Mouse (Mus musculus) frontal cortex, postnatal 10 days (tissue): ENCODE measurements around the gene Sgsm1.

Experiments used
- DNase-seq, 2 experiments: peaks; one replicate each; pipeline ENCODE4 v3.0.0; 2022; ENCODE audit warnings: low spot score in 2 of 2, mixed read lengths in 1 of 2

The Sgsm1 gene

DNA sequence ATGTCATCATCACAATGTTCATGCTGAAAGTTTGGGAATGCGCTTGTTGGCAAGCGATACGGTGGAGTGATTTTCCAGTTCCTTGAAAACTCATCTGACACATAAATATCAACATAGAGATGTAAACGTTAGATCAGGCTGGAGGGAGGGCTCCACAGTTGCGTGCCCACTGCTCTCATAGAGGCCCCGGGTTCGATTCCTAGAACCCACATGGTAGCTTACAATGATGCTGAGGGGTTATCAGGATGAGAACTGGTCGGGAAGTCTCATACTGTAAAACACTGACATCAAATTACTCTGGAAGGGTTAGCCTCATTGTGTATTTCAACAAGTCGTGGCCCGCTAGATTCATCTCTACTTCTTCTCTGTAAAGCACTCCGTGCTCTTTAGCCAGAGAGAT lies 24.5 kb downstream of the Sgsm1 start:
- DNase-seq = no peak

- DNase-seq = no peak
Measured at GRCm38 (mm10) chr5:113285541-113285940, 25.0 kb downstream of the Sgsm1 start.

DNA sequence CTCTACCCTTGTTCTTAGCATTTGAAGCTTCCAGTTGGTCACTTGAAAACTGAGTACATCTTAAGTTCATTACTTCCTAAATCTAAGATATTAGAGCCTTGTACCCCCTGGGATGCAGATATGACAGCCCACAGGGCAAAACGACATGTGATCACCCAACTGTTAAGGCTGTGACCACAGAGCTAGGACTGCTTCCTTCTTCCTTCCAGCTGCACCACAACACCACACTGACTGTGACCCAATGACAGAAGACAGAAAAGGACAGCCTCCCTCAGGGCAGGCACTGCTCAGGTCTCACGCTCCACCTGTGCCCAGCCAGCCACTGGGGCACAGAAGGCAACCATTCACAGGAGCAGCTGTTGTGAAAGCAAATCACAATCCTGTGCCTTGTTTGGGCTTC lies 26.9 kb downstream of the Sgsm1 start:
- DNase-seq = no peak

DNA sequence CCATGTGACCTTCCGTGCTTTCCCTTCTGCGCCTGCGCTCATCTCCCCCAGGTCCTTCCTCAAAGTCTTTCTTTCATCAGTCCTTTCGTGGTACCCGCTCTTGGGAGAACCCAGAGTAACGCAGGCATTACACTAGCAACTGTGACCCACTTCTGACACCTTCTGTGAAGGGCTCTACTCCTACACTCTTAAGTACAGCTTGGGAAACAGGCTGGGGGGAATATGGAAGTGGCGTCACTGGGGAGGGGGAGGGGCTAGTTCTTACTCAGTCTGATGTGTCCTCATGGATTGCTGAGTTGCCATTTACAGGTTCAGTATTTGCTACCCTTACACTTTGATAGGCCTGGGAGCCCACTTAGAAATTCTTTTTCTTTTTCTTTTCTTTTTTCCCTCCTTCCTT lies 29.0 kb downstream of the Sgsm1 start:
- DNase-seq = no peak

GRCm38 (mm10) chr5:113280138-113280856 lies 30.3 kb downstream of the Sgsm1 start:
- no peak for DNase-seq

DNA sequence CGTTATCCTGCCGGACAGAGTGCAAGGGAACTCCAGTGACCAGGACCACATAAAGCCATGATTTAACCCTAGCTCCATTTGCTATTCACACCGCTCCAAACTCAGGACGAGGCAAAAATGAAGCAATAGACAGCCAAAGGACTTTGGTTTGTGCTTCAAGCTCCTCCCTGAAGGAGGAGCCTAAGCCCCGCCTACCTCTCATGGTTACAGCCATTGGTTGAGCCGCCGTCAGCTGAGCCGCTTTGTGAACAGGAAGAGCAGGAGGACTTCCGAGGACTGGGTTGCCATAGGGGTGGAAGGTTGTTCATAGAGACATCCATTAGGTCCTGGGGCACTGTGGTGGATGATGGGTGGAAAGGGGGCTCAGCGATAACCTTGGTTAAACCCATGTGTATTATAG lies 34.7 kb downstream of the Sgsm1 start:
- DNase-seq = no peak

- DNase-seq = peak; percentile 48 to 68
Measured at GRCm38 (mm10) chr5:113271207-113271811, 39.3 kb downstream of the Sgsm1 start.

DNA sequence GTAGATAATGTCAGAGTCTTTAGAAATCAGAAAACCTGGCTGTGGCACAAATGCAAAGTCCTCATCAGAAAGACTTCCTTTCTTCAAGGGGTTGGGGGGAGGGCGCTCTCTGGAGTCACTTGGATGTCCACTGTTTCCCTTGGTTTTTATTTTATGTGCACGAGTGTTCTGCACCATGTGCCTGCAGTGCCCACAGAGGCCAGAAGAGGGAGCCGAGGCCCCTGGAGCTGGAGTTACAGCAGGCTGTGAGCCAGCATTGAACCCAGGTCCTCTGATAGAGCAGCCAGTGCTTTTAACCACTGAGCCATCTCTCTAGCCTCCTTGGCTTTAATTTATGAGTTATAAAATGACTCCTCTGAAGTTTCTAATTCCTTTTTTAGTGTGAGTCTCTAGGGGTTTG lies 40.5 kb downstream of the Sgsm1 start:
- DNase-seq = no peak

- DNase-seq = no peak
Measured at GRCm38 (mm10) chr5:113268246-113268645, 42.3 kb downstream of the Sgsm1 start.

DNA sequence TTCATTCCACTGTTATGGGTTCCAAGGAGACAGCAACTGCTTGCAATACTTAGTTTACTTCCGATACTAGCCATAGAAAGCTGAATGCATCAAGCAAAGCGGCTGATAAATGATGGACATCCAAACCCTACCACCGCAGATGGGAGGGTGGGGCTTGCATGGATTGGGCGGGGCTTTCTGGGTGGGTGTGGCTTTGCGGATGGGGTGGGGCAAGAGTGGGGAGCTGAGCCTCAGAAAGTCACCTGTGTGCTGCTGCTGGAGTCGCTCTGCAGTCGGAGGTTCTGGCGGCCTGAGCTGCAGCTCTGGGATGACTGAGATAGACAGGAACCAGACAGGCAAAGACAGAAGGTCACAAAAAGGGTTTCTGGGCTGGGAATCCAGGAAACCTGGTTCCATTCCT lies 44.9 kb downstream of the Sgsm1 start:
- no peak for DNase-seq

DNA sequence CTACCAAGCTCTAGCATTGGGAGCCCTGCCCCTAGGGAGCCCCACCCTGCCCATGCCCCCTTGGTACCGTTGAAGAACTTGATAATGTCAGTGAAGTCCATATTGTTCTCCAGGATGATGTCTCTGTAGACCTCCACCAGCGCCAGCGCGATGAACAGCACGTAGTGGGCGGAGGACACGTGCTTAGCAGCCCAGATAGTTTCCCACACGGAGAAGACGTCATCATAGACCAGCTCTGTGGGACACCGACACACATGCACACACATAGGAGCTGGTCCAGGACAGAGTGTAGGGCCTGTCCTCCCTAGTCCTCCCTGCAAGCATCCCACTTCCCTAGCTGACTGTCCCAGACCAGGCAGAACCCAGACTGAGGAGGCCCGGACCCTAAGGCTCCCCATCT lies 59.8 kb downstream of the Sgsm1 start:
- DNase-seq = no peak

- no peak for DNase-seq
Measured at GRCm38 (mm10) chr5:113249263-113249930, 61.2 kb downstream of the Sgsm1 start.

DNA sequence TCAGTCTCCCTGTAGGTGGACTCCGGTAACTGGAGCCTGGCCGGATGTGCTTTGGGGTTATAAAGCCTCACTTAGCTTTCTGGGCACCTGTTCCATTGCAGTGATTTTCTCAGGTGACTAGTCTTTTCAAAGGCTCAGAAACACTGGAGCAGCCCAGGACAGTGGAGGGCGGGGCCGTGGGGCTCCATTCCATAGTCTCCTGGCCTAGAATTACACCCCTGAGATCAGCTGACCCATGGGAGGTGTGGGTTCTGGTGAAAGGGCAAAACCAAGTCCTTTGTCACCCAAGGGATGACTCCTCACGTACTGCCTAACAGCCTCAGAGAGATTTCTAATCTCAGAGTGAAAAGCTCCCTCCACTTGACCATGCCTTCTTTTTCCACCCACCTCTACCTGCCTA lies 80.4 kb downstream of the Sgsm1 start:
- DNase-seq = no peak

- DNase-seq = peak in 1 of 2 experiments; percentile 84
Measured at GRCm38 (mm10) chr5:113226632-113227102, 83.9 kb downstream of the Sgsm1 start, which contains the start of gene Tmem211. Tmem211 (plus strand) TSS chr5:113226909.

- no peak for DNase-seq
Measured at GRCm38 (mm10) chr5:113225686-113226435, 84.7 kb downstream of the Sgsm1 start.

DNA sequence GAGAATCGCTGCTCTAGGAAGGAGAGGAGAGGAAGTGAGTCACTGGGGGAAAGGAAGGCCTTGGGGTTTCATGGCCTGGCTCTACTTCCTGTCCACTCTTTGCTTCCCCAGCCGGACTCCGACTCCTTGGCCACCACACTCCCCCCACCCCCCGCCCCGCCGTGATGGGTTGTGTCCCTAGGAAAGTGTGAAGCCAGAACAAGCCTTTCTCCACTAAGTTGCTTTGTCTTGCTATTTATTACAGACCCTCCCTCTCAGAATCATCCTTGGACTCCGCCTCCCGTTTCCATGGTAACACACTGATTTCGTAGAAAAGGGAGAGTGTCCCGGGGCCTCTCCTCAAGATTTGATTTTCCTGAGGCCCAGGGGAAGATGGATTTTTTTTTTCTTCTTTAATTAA lies 85.3 kb downstream of the Sgsm1 start:
- DNase-seq = no peak

DNA sequence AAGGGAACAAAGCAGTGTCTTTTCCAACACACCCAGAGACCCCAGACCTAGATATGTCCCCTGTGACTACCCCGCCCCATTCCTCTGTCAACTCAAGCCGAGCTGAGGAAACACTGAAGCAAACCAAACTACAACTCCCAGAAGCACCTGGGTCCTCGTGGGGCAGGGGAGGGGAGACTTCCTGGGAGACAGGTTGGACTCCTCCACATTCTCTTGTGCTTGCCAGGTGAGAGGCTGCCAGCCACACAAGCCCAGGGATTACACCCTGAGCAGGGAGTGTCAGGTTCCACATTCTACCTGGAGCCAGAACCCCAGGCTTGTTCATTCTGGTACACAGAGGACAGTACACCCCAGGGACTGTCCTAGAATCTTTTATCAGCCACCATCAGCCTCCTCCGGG lies 86.7 kb downstream of the Sgsm1 start:
- DNase-seq = no peak

GRCm38 (mm10) chr5:113221147-113221865 lies 89.3 kb downstream of the Sgsm1 start, which contains the start of gene 2900026A02Rik:
2900026A02Rik (minus strand) TSS chr5:113221236.
- DNase-seq = peak in 1 of 2 experiments; percentile 79

DNA sequence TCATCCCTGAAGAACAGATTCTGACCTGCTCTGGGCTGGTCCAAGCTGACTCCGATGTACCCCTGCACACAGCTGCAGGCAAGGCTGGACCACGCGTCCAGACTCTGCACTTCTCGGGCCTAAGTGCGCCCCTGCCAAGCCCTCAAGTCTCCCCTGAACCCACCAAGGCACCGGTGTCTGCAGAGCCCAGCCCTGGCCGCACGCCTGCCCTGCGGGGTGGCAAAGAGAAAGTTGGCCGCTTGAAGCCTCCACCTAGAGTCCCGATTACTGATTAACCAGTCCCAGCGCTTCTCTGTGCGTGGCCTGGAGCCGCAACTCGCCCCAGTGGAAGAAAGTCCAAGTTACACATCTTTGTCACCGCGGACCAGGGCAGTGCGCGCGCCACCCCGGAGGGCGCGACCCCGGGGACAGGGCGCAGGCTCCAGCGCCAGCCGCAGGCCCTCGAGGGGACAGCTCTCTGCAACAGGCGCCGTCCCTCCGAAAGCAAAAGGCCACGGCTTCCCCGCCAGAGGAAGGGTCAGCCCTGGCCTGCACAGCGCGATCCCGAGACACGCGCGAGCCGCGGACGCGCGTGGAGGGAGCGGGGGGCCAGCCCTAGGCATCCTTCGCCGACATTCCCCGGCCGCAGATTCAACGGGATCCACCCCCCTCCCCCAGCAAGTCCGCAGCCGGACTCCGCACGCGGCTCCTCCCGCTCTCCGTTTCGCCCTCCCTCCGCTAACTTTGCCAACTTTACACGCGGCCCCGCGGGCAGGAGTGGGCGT lies 90.0 kb downstream of the Sgsm1 start:
- no peak for DNase-seq

DNA sequence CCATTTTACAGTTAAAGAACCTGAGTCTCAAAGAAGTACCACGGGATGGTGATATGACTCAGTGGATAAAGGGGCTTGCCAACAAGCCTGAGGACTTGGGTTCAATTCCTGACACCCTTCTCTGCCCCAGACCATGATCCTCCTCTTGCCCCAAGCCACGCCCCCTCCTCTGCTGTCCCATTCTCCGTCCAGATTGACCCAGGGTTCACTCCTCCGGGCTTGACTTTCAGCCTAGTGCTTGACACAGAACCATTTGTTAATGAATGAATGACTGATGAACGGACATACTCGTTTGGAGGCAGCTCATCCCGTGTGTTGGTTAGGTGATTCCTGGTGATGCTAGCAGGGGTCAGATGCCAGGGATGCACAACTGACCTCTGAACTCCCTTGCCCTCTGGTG lies 90.7 kb downstream of the Sgsm1 start:
- DNase-seq = no peak

DNA sequence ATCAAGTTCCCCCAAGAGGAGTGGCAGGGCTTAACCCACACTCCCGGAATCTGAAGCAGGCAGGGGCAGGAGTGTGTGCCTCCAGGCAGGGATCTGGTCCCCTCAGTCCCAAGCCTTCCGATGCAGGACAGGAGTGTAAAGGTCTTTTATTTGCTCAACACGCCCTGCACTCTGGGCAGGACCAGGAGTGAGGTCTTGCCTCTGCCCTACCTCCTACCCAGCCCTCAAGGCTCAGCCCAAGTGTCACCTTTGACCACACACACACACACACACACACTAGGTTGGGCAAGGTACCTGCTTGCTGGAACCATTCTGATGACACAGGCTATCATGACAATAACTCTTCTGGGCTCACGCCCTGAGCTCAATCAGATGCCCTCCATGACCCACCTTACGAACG lies 91.1 kb downstream of the Sgsm1 start:
- DNase-seq = no peak
